ENCODE assay signal across 9 mouse cellular contexts in the genomic region with DNA sequence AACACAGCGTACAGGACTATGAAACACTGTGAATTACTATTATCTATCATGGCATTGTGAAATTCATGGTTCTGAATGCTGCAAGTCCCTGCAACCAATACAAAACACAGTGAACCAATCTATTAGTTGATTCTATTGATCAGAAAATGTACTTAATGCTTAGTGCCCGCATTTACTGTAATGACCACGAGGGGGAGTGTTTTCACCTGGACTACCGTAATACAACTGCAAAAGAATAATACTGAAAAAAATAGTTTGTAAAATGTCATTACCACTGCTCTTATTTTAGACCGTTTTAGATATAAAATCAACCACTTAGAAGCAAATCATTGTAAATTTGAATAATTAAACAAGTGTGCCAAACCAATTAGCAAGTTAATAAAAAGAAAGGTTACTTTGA.
DNase-seq lines count a peak whose midpoint lies in the region; ATAC-seq and TF ChIP-seq lines count a peak whose summit lies in the region.
"Had no signal": no experiment of that assay in that cellular context is flagged by ENCODE, and none has a peak within 500 bp of the region (broad histone marks: within the 10 kb centered on the region; RNA-seq: fewer than 3 reads in every experiment).

No protein-coding gene starts in this region.

- H3K27me3 ChIP-seq in hindbrain, postnatal 0 days (ENCODE audit: insufficient read depth, low read length), result no peaks in the 10 kb centered on the region
- peaks cover 3% of the 10 kb centered on the region; the same call in 1 of the 2 replicates for H3K27me3 ChIP-seq in hindbrain, embryonic 10.5 days (ENCODE audit: insufficient read depth, poor library complexity, severe bottlenecking)
- no peaks in the 10 kb centered on the region for H3K27me3 ChIP-seq in lung, embryonic 14.5 days (ENCODE audit: insufficient read depth, low read length)
- H3K27me3 ChIP-seq: embryonic facial prominence, embryonic 12.5 days had no signal

- DNase-seq in hindbrain, postnatal 0 days (ENCODE audit: low spot score), result peak; percentile 75
- DNase-seq in hindbrain, embryonic 10.5 days (ENCODE audit: low spot score), result no peak
- DNase-seq in 416B (ENCODE audit: low read depth) (peak; percentile 65), ES-E14 (ENCODE audit: low read depth, low spot score) (peak; percentile 41)
- peak; percentile 40 to 66 for DNase-seq in cerebellum, postnatal 36 days
- peak; percentile 74 for DNase-seq in lung, embryonic 14.5 days
- DNase-seq in yolk sac, embryonic 10.5 days (ENCODE audit: low spot score), result no peak
- no peak for DNase-seq in gastrocnemius, postnatal 14 days

- no peaks in the 10 kb centered on the region for H3K4me1 ChIP-seq in hindbrain, postnatal 0 days (ENCODE audit: insufficient read depth, low read length)
- peaks cover 23% of the 10 kb centered on the region for H3K4me1 ChIP-seq in hindbrain, embryonic 10.5 days (replicated peaks)
- peaks cover 0 to 2% of the 10 kb centered on the region in 2 experiments; a peak in 1 of 4 replicates for H3K4me1 ChIP-seq in ES-E14 (ENCODE audit: control insufficient read depth in 2 of 2, insufficient read depth in 2 of 2, low read length in 2 of 2, poor library complexity in 1 of 2)
- no peaks in the 10 kb centered on the region for H3K4me1 ChIP-seq in lung, embryonic 14.5 days (ENCODE audit: insufficient read depth)

- ATAC-seq in hindbrain, postnatal 0 days, result no peak
- ATAC-seq in lung, embryonic 14.5 days (ENCODE audit: insufficient read depth), result no peak

- 29% methylated on average over 5 of the region's 5 CpGs for whole genome bisulfite sequencing in hindbrain, postnatal 0 days
- 28% methylated on average over 5 of the region's 5 CpGs for WGBS in hindbrain, embryonic 10.5 days
- 19% methylated on average over 5 of the region's 5 CpGs for WGBS in lung, embryonic 14.5 days

- H3K27ac ChIP-seq in hindbrain, postnatal 0 days, result no peak overlapping the region
- no peak overlapping the region for H3K27ac ChIP-seq in hindbrain, embryonic 10.5 days
- H3K27ac ChIP-seq in ES-E14 (ENCODE audit: insufficient read depth, low read depth, low read length, poor library complexity, severe bottlenecking), result no peak overlapping the region
- no peak overlapping the region for H3K27ac ChIP-seq in lung, embryonic 14.5 days (ENCODE audit: low read depth)
- H3K27ac ChIP-seq: embryonic facial prominence, embryonic 12.5 days had no signal

- intact Hi-C loops in gastrocnemius, postnatal 14 days (cut with DNase I; ENCODE audit: low total_unique reads), result loop anchor here (10.0 kb wide), 1 partner anchor 87 kb away; a partner anchor contains a TSS

- in situ Hi-C loops in ES-E14 (cut with MboI; ENCODE audit: low sequenced_read_pairs in 2 of 2, unreplicated experiment in 2 of 2), result no loop called here

- no peak overlapping the region for H3K9ac ChIP-seq in hindbrain, postnatal 0 days (replicated peaks; ENCODE audit: low read length)
- H3K9ac ChIP-seq in ES-E14 (ENCODE audit: insufficient read depth, low read depth, low read length, poor library complexity, severe bottlenecking), result no peak overlapping the region
- H3K9ac ChIP-seq in lung, embryonic 14.5 days, result no peak overlapping the region
- H3K9ac ChIP-seq: embryonic facial prominence, embryonic 12.5 days had no signal

- H3K4me2 ChIP-seq in hindbrain, postnatal 0 days (ENCODE audit: low read depth, low read length), result no peak overlapping the region
- no peak overlapping the region for H3K4me2 ChIP-seq in lung, embryonic 14.5 days
- H3K4me2 ChIP-seq: embryonic facial prominence, embryonic 12.5 days had no signal

- no peaks in the 10 kb centered on the region for H3K36me3 ChIP-seq in hindbrain, postnatal 0 days (ENCODE audit: insufficient read depth, low read length)
- H3K36me3 ChIP-seq in hindbrain, embryonic 10.5 days, result no peaks in the 10 kb centered on the region
- no peaks in the 10 kb centered on the region for H3K36me3 ChIP-seq in ES-E14 (ENCODE audit: control insufficient read depth, insufficient read depth, low read length, poor library complexity, severe bottlenecking)
- no peaks in the 10 kb centered on the region for H3K36me3 ChIP-seq in lung, embryonic 14.5 days (ENCODE audit: insufficient read depth)
- H3K36me3 ChIP-seq: embryonic facial prominence, embryonic 12.5 days had no signal

- no peaks in the 10 kb centered on the region for H3K9me3 ChIP-seq in hindbrain, postnatal 0 days (ENCODE audit: low read length)
- H3K9me3 ChIP-seq in hindbrain, embryonic 10.5 days, result no peaks in the 10 kb centered on the region
- H3K9me3 ChIP-seq in ES-E14 (ENCODE audit: control insufficient read depth, insufficient read depth, low read depth, low read length), result no peaks in the 10 kb centered on the region
- no peaks in the 10 kb centered on the region for H3K9me3 ChIP-seq in lung, embryonic 14.5 days (ENCODE audit: low read depth, low read length)
- H3K9me3 ChIP-seq: embryonic facial prominence, embryonic 12.5 days had no signal

- TF ChIP-seq CTCF in hindbrain, postnatal 0 days (IDR thresholded peaks at IDR 0.05; ENCODE audit: low read depth), result peak; percentile 78
- TF ChIP-seq CTCF in lung, embryonic 14.5 days (IDR thresholded peaks at IDR 0.05; ENCODE audit: low read depth), result peak; percentile 76

- no peak overlapping the region for H3K4me3 ChIP-seq in hindbrain, postnatal 0 days (ENCODE audit: low read length)
- no peak overlapping the region for H3K4me3 ChIP-seq in hindbrain, embryonic 10.5 days
- no peak overlapping the region for H3K4me3 ChIP-seq in ES-E14 (ENCODE audit: insufficient read depth in 1 of 2, low read depth in 1 of 2, low read length in 2 of 2, poor library complexity in 1 of 2, severe bottlenecking in 1 of 2)
- no peak overlapping the region for H3K4me3 ChIP-seq in lung, embryonic 14.5 days (ENCODE audit: low read depth, low read length)
- H3K4me3 ChIP-seq: embryonic facial prominence, embryonic 12.5 days had no signal

TF ChIP-seq in ES-E14, 5 proteins besides CTCF, POLR2A, EP300 and RAD21:
- TF ChIP-seq ZC3H11A (IDR thresholded peaks at IDR 0.05; ENCODE audit: borderline replicate concordance, low read depth, low read length) (0 out of 2 replicates have a peak, but pooled peaks have one; percentile 23), HCFC1 (IDR thresholded peaks at IDR 0.05; ENCODE audit: borderline replicate concordance, insufficient read depth, low read length) (no peak)

Comparison
In these comparisons a context has a peak if more than half of its experiments do, and no peak if none do; other contexts are left out.
1. DNase-seq: peak in hindbrain, postnatal 0 days (single experiment), 416B (single experiment), ES-E14 (single experiment), cerebellum, postnatal 36 days (2 of 2) and lung, embryonic 14.5 days (single experiment); none in hindbrain, embryonic 10.5 days (single experiment), yolk sac, embryonic 10.5 days (single experiment) and gastrocnemius, postnatal 14 days (single experiment).